Mouse (Mus musculus): ENCODE results near the gene Sv2a. TPM values are rescaled to one million over a fixed set of nuclear protein-coding genes. Genes with fewer than 3 reads are reported as not detected.

Gene Sv2a
- polyA plus RNA-seq, 1 experiment from 2014 or later: 0.26 TPM

DNA sequence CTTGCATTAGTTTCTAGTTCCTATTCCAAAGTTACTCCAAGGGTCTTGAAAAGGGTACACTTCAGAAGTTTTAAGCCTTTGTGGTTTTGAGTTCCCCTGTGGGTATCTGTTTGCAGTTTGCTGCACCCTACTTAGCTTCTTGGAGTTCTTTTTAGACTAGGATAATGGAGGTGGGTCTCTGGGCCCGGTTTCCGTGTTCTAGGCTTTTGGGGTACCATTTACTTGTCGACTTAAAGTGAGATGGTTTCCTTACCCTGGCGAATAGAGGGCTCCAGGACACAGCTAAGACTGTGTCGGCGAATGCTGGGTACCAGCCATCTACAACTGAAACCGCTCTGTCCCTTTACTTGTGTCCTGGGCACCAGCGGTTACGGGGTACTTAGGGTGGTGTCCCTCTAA is 40.7 kb downstream of the Sv2a start:
- WGBS (ENCODE audit: insufficient replicate concordance): 15% methylated on average over 9 of the region's 9 CpGs
- peak overlapping the region; percentile 100 for H3K27ac ChIP-seq (replicated peaks)
- no peak for ATAC-seq (ENCODE audit: insufficient read depth)
- no peaks in the 10 kb centered on the region for H3K36me3 ChIP-seq (replicated peaks)
- H3K4me1 ChIP-seq (replicated peaks): peaks cover 59% of the 10 kb centered on the region
- peak overlapping the region; percentile 84 for H3K9ac ChIP-seq
- peak overlapping the region; percentile 64 for H3K4me3 ChIP-seq (replicated peaks)
- no peaks in the 10 kb centered on the region for H3K9me3 ChIP-seq (replicated peaks)
- no peaks in the 10 kb centered on the region for H3K27me3 ChIP-seq
- H3K4me2 ChIP-seq: peak overlapping the region; percentile 88

DNA sequence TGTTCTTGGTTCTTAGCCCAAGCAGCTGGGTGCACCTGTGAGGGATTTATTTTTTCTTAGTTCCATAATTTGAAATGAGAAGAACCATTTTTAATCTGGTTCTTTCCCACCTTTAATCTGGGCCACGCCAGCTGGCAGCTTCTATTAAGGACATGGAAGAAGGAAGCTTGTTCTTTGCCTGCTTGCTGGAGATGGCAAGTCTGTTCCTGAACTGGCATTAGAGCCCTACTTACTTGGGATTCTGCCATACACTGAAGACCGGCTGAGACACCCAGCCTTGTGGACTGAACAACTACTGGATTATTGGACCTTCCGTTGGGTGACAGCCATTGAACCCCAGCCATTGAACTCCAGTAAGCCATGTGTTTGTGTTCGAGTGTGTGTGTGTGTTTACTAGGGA is 41.8 kb downstream of the Sv2a start:
- Histone ChIP-seq H3K4me2 (peak overlapping the region; percentile 88), H3K4me3 (replicated peaks) (peak overlapping the region; percentile 64), H3K9ac (peak overlapping the region; percentile 84), H3K9me3 (replicated peaks) (no peaks in the 10 kb centered on the region), H3K27me3 (no peaks in the 10 kb centered on the region), H3K4me1 (replicated peaks) (peaks cover 60% of the 10 kb centered on the region), H3K27ac (replicated peaks) (peak overlapping the region; percentile 100), H3K36me3 (replicated peaks) (no peaks in the 10 kb centered on the region)
- 85% methylated on average over 4 of the region's 4 CpGs for WGBS (ENCODE audit: insufficient replicate concordance)
- no peak for ATAC-seq (ENCODE audit: insufficient read depth)

DNA sequence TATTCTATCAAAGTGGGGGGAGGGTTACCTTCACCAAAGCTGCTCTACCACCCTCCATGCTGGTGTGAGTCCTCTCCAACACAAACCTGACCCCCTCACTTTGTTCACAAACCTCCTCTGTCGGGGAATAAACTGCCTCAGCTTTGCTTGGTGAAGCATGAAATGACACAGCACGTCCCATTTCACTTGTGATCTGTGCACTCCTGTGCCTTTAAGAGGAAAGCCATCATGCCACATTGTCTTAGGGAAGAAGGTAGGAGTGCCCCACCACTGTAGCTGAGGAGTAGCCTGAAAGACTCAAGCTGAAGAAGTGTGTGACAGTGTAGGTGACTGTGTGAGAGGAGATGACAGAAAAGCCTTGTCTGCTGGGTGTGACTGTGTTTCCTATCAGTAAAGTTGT is 44.5 kb downstream of the Sv2a start:
- no peak for ATAC-seq (ENCODE audit: insufficient read depth)
- H3K9ac ChIP-seq: peak overlapping the region; percentile 41
- WGBS (ENCODE audit: insufficient replicate concordance): 53% methylated on average over 2 of the region's 2 CpGs
- H3K4me3 ChIP-seq (replicated peaks): peak overlapping the region; percentile 64
- H3K9me3 ChIP-seq (replicated peaks): no peaks in the 10 kb centered on the region
- no peaks in the 10 kb centered on the region for H3K27me3 ChIP-seq
- H3K4me2 ChIP-seq: peak overlapping the region; percentile 88
- H3K27ac ChIP-seq (replicated peaks): peak overlapping the region; percentile 45
- peaks cover 50% of the 10 kb centered on the region for H3K4me1 ChIP-seq (replicated peaks)
- no peaks in the 10 kb centered on the region for H3K36me3 ChIP-seq (replicated peaks)

DNA sequence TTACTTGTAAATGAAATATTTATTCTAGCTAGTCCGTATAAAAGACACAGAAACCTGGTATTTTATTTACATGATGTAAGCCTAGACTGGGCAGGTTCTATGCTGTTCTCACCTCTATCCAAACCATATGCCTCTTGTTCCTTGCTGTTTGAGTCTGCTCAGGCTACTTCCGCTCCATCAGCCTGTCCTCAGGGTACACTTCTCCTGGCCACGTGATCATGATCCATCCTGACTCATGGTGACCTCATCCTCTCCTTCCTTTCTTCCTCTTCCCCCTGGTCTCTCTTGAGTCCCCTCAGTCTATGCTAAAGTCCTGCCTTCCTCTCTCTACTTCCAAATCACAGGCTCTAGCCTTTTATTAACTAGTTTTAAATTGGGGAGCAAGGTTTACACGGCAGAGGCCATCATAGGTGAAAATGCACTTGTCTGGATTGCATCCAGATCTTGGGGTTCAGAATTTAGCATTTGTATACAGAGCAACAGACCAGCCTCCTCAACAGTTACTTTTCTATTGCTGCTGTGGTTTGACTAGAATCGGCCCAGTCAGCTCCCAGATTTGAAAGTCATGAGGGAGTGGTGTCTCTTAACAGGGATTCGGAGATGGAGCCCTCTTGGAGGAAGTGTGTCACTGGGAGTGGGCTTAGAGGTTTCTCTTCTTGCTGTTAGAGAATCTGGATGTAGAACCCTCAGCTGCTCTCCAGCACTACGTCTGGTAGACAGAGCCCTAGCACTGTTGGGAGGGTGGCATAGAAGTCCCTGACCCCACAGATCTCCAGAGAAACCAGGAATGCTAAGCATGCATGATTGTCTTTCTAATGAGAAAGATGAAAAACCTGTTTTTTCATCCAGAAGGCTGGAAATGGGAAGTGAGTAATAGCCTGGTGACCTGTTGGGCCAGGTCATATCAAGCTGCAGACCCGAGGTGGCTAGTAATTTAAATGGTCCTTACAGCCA is 46.0 kb downstream of the Sv2a start:
- Histone ChIP-seq H3K36me3 (replicated peaks) (no peaks in the 10 kb centered on the region), H3K4me2 (no peak overlapping the region), H3K4me1 (replicated peaks) (peaks cover 54% of the 10 kb centered on the region), H3K27me3 (no peaks in the 10 kb centered on the region), H3K27ac (replicated peaks) (no peak overlapping the region), H3K4me3 (replicated peaks) (no peak overlapping the region), H3K9me3 (replicated peaks) (no peaks in the 10 kb centered on the region), H3K9ac (no peak overlapping the region)
- ATAC-seq (ENCODE audit: insufficient read depth): no peak
- 59% methylated on average over 8 of the region's 8 CpGs for WGBS (ENCODE audit: insufficient replicate concordance)

DNA sequence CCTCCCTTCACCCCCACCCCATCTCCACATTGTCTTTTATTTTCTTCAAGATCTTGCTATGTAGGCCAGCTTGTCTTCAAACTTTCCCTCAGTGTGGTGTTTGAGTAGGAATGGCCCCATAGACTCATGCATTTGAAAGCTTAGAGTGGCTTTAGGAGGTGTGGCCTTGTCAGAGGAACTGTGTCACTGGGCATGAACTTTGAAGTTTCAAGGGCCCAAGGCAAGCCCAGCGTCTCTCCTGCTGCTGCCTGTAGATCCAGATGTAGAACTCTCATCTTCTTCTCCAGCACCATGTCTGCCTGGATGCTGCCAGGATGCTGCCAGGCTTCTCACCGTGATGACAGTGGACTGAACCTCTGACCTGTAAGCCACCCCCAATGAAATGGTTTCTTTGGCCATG is 47.9 kb downstream of the Sv2a start:
- Histone ChIP-seq H3K4me2 (no peak overlapping the region), H3K4me3 (replicated peaks) (no peak overlapping the region), H3K36me3 (replicated peaks) (no peaks in the 10 kb centered on the region), H3K27me3 (no peaks in the 10 kb centered on the region), H3K9ac (no peak overlapping the region), H3K9me3 (replicated peaks) (no peaks in the 10 kb centered on the region), H3K27ac (replicated peaks) (no peak overlapping the region), H3K4me1 (replicated peaks) (peaks cover 37% of the 10 kb centered on the region)
- WGBS (ENCODE audit: insufficient replicate concordance): 64% methylated on average over 2 of the region's 2 CpGs
- ATAC-seq (ENCODE audit: insufficient read depth): no peak

DNA sequence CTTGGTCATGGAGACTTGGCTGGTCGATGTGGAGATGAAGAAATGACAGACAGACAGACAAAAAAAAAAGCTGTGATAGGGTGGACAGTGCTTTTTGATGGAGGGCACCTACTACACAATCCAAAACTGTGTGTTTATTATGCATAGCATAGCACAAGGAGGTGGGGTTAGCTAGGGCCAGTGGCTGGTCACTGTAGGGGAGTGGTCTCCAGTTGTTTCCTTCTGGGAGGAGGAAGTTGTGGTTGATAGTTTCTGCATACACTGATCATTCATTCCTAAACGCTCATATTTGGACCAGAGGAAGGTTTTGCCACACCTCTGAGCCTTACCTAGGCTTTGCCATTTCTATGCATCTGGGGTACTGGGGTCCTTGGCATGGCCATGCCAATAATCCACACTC is 49.5 kb downstream of the Sv2a start:
- H3K4me3 ChIP-seq (replicated peaks): no peak overlapping the region
- H3K9ac ChIP-seq: no peak overlapping the region
- H3K9me3 ChIP-seq (replicated peaks): no peaks in the 10 kb centered on the region
- H3K4me2 ChIP-seq: no peak overlapping the region
- ATAC-seq (ENCODE audit: insufficient read depth): no peak
- no peaks in the 10 kb centered on the region for H3K27me3 ChIP-seq
- WGBS (ENCODE audit: insufficient replicate concordance): 24% methylated on average over 2 of the region's 2 CpGs
- H3K4me1 ChIP-seq (replicated peaks): peaks cover 25% of the 10 kb centered on the region
- H3K36me3 ChIP-seq (replicated peaks): no peaks in the 10 kb centered on the region
- H3K27ac ChIP-seq (replicated peaks): no peak overlapping the region

DNA sequence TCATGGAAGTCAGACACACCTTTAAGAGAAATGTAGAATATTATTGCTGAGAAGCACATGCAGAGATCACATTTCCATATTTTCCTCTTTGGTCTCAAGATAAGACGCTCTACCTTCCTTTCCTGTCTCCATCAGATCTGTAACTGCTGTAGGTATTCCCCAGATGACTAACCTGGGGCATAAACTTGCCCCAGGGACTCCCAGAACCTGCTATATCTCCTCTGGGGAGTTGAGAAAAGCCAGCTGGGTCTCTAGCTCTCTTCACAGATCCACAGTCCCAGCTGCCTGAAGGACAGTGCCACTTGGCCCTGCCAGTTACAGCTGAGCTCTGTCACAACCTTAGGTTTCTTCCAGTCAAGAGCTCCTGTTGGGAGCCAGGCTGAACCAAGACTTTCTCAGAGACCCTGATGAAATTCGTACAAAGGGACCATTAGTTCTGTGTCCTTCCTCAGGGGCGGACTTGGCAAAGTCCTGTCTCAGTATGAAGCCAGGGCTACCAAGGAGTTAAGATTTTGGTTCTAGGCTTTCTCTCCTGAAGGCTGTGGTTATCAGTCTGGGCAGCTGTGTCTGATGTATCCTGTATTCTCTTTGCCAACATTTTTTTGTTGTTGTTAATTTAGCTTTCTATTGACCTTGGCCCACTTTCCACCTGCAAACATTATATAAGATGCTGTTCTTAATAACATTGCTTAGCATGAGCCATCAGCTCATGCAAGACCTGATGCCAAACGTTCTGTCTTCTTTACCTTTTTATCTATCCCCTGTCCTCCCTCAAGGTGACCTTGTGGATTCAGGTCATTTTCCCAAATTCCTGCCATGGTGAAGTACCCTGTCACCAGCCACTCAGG is 50.2 kb downstream of the Sv2a start:
- no peak overlapping the region for H3K27ac ChIP-seq (replicated peaks)
- H3K4me1 ChIP-seq (replicated peaks): peaks cover 22% of the 10 kb centered on the region
- H3K36me3 ChIP-seq (replicated peaks): no peaks in the 10 kb centered on the region
- 60% methylated on average over 4 of the region's 4 CpGs for WGBS (ENCODE audit: insufficient replicate concordance)
- no peak overlapping the region for H3K4me3 ChIP-seq (replicated peaks)
- no peak overlapping the region for H3K9ac ChIP-seq
- H3K9me3 ChIP-seq (replicated peaks): no peaks in the 10 kb centered on the region
- ATAC-seq (ENCODE audit: insufficient read depth): no peak
- no peak overlapping the region for H3K4me2 ChIP-seq
- H3K27me3 ChIP-seq: no peaks in the 10 kb centered on the region

DNA sequence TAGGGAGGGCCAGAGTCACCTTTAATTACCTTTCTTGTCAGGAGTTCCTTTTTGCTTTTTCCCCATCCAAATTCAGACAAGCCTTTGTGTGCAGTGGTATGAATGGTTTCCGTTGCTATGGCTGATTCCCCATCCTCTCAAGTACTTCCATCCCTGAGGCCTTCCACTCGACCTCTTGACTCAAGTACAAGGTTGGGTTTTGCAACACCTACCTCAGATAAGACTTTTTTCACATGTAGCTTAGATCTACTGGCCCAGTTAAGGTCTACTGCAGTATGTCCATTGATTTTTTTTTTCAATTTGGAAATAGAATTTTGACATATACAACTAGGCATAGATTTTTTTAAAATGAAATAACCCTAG is 50.8 kb downstream of the Sv2a start:
- Histone ChIP-seq H3K27ac (replicated peaks) (no peak overlapping the region), H3K4me1 (replicated peaks) (peaks cover 22% of the 10 kb centered on the region), H3K9me3 (replicated peaks) (no peaks in the 10 kb centered on the region), H3K4me2 (no peak overlapping the region), H3K36me3 (replicated peaks) (no peaks in the 10 kb centered on the region), H3K9ac (no peak overlapping the region), H3K27me3 (no peaks in the 10 kb centered on the region), H3K4me3 (replicated peaks) (no peak overlapping the region)
- 38% methylated on average over 2 of the region's 2 CpGs for WGBS (ENCODE audit: insufficient replicate concordance)
- ATAC-seq (ENCODE audit: insufficient read depth): no peak

DNA sequence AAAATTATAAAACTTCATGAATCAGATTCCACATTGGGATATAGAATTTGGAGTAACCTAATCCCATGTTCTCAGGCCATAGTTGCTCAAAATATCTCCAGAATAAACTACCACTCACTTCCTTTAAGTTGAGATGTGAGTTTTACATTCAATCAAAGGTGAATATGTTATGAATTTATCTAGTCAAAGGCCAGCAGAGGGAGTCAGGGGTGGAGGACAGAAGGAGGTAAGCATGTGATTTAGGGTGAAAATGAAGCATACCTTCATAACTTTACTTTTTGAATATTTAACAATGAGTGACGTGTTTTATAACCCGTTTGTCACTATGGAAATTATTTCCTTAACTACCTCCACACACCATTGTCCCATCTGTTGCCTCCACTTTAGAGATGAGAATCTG is 54.0 kb downstream of the Sv2a start:
- Histone ChIP-seq H3K27me3 (no peaks in the 10 kb centered on the region), H3K27ac (replicated peaks) (peak overlapping the region; percentile 95; the same call in 1 of the 2 replicates), H3K4me3 (replicated peaks) (0 out of 2 replicates have a peak overlapping the region, but pooled peaks have one; percentile 65), H3K9ac (no peak overlapping the region), H3K36me3 (replicated peaks) (no peaks in the 10 kb centered on the region), H3K4me2 (no peak overlapping the region), H3K9me3 (replicated peaks) (no peaks in the 10 kb centered on the region), H3K4me1 (replicated peaks) (peaks cover 30% of the 10 kb centered on the region)
- 72% methylated on average over 2 of the region's 2 CpGs for WGBS (ENCODE audit: insufficient replicate concordance)
- no peak for ATAC-seq (ENCODE audit: insufficient read depth)

DNA sequence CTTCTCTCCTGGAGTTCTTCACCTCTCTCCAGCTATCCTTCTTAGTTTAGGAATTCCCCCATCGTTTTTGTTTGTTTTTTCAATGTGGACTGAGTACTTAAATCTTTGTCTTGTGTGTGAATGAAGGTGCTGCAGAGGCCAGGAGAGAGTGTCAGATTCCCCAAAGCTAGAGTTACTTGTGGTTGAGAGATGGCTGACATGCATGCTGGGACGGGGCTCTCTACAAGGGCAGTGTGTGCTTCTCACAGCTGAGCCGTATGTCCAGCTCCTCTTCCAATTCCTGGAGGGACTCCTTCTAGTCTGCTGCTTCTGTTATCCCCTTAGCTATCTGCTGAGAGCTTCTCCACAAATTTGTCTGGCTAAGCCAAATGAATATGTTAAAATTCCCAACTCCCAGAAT is 54.9 kb downstream of the Sv2a start:
- peaks cover 32% of the 10 kb centered on the region for H3K4me1 ChIP-seq (replicated peaks)
- 75% methylated on average over 3 of the region's 3 CpGs for WGBS (ENCODE audit: insufficient replicate concordance)
- no peaks in the 10 kb centered on the region for H3K36me3 ChIP-seq (replicated peaks)
- no peak for ATAC-seq (ENCODE audit: insufficient read depth)
- H3K9ac ChIP-seq: peak overlapping the region; percentile 19
- H3K4me2 ChIP-seq: peak overlapping the region; percentile 75
- H3K4me3 ChIP-seq (replicated peaks): peak overlapping the region; percentile 65
- no peaks in the 10 kb centered on the region for H3K27me3 ChIP-seq
- peak overlapping the region; percentile 95 for H3K27ac ChIP-seq (replicated peaks)
- no peaks in the 10 kb centered on the region for H3K9me3 ChIP-seq (replicated peaks)

DNA sequence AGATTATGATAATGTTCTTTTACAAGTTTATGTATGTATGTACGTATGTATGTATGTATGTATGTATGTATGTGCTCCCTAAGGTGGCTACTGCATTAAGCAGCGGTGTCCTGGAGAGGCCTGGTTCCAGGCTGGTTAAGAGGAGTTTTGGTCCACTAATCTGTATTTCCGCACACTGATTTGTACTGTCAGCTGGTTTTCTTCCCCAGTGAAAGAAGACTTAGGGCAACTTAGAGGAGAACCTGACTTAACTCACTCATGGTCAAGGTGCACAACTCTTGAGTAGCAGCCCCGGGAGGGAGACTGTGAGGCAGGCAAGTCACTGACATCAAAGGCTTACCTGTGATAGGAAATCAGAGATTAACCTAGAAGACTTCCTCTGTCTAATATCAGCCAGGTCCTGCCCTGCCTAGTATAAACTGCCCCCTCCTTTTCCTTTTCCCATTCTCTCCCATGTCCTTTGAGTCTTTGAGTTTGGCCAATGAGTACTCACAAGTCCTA is 55.9 kb downstream of the Sv2a start:
- H3K9me3 ChIP-seq (replicated peaks): no peaks in the 10 kb centered on the region
- peak overlapping the region; percentile 95 for H3K27ac ChIP-seq (replicated peaks)
- peak overlapping the region; percentile 77 for H3K9ac ChIP-seq
- no peak for ATAC-seq (ENCODE audit: insufficient read depth)
- H3K36me3 ChIP-seq (replicated peaks): no peaks in the 10 kb centered on the region
- WGBS (ENCODE audit: insufficient replicate concordance): 66% methylated on average over 4 of the region's 4 CpGs
- H3K27me3 ChIP-seq: no peaks in the 10 kb centered on the region
- peak overlapping the region; percentile 65 for H3K4me3 ChIP-seq (replicated peaks)
- H3K4me1 ChIP-seq (replicated peaks): peaks cover 38% of the 10 kb centered on the region
- peak overlapping the region; percentile 75 for H3K4me2 ChIP-seq

Data from liver, embryonic 15.5 days (tissue).